Mouse (Mus musculus) adrenal gland, adult (tissue): ENCODE results near the gene Myt1l.
A peak's percentile ranks its signal among the peaks of the same experiment; 100 is the strongest.

Experiments used
- DNase-seq, 2 experiments: peaks; one replicate each; pipeline ENCODE4 v3.0.0; 2022 to 2023; ENCODE audit warnings: low spot score in 1 of 2; ENCODE audit not compliant: inconsistent age in 2 of 2

Gene Myt1l

GRCm38 (mm10) chr12:29951485-29951884 is 423.3 kb downstream of the Myt1l start:
- DNase-seq = no peak

- peak; percentile 82 to 92 for DNase-seq
Measured at GRCm38 (mm10) chr12:29952102-29952501, 423.9 kb downstream of the Myt1l start.

DNA sequence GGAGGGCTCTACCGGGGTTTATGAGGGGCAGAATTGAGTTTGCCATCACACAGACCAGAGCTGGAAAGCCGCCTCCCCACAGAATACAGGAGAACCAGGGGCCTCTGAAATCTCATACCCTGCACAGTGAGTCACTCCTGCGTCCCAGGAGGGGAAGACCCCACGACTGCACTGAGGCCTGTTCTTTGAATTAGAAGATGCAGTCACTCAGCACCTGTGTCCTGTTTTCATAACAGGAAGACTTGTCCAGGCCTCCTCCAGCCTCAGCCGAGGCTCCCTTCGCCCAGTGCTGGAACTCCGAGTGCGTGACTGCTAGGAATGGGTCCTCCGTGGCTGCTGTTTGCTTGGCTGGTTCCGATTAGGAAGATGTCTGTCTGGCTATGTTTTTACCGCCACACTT is 425.8 kb downstream of the Myt1l start:
- no peak for DNase-seq

DNA sequence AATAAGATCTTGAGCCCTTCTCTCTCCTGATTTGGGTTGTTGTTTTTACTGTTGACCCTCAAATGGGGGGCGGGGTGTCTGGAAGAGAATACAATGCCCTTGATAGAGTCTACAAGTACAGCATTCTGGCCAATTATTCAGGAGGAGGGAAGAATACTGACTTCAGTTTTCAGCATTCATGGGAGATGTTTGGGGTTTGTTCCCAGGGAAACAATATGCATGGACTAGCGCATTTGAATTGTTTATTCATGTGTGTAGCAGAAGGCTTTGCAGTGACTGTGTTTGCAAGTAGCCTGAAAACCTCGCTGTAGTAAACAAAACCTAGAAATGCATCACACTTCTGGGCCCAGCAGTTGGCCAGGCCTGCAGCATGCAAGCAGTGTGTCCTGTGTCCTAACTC is 426.3 kb downstream of the Myt1l start:
- no peak for DNase-seq

- DNase-seq = no peak
Measured at GRCm38 (mm10) chr12:29956969-29957368, 428.8 kb downstream of the Myt1l start.

DNA sequence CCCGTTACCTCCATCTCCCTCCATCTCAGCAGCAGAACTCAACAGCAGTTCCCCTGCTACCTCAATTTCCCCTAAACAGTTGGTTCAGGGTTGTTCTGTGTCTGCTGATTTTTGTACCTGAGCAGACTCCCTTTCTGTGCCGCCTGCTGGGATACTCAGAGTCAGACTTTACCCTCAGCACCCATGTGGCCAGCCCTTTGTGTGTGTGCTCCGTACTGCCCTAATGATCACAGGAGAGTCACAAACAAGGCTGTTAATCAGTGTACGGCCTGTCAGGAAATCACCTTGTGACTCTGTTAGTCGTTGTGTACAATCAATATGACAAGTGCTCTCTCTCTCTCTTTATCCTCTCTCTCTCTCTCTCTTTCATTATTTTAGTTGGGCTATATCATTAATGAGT is 430.5 kb downstream of the Myt1l start:
- DNase-seq = no peak

DNA sequence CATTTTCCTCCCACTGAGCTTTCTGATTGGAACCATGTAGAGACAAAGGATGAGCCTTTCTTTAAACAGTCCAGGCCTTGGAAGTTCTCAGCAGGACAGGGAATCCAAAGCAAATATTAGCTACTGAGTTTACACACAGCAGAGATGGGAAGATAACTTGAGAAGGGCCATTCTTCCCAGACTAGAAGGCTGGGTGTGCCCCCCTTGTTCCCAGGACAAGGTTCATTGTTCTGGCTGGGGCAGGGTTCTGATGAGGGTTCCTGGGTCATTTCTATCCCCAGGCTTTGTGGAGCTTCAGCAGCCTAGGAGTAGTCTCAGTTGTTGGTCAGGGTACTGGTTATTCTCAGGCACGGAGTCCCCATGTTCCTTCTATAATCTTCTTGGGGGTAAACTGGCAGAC is 432.9 kb downstream of the Myt1l start:
- no peak for DNase-seq

GRCm38 (mm10) chr12:29965016-29965415 is 436.8 kb downstream of the Myt1l start:
- DNase-seq = no peak

GRCm38 (mm10) chr12:29971795-29972464 is 443.7 kb downstream of the Myt1l start:
- DNase-seq = peak in 1 of 2 experiments; percentile 81

DNA sequence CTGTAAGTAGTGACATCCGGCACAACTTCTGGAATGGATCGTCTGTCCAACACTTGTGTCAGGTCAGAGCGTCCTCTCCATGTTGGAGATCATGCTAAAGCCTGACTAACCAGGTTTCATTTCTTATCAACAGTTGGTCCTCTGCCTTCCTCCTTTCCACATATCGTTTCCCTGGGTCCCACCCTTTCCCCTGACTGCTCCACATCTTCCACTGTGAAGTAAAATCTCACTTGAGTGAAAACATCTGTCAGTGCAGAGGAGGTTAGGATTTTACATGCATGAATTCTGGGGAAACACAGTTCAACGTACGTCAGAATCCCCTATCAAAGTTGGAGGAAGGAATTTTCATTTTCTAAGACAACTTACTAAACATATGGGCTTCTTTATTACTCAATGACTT is 444.3 kb downstream of the Myt1l start:
- DNase-seq = no peak
